Mouse (Mus musculus) neural tube, embryonic 15.5 days (tissue): ENCODE measurements around the gene Rad50. TPM values are rescaled to one million over a fixed set of nuclear protein-coding genes. Genes with fewer than 3 reads are reported as not detected.

ENCODE experiments used
- ATAC-seq: fragments of 200-750 bp; cut with Nextera tagmentation; 2 replicates; pipeline ENCODE4 v1.8.0; 2017; ENCODE audit warnings: mild to moderate bottlenecking, moderate TSS enrichment, moderate library complexity; ENCODE audit not compliant: low FRiP score
- H3K27ac ChIP-seq: fragments of 300-500 bp; sonication (generic); replicated peaks from 2 replicates; pipeline ENCODE4 v1.5.1; 2015; ENCODE audit warnings: mild to moderate bottlenecking, inconsistent platforms
- H3K27me3 ChIP-seq: fragments of 300-500 bp; sonication (generic); replicated peaks from 2 replicates; pipeline ENCODE4 v1.6.1; 2015; ENCODE audit warnings: inconsistent platforms
- H3K36me3 ChIP-seq: fragments of 300-500 bp; sonication (generic); 2 replicates; pipeline ENCODE4 v1.6.1; 2015; ENCODE audit warnings: inconsistent platforms
- H3K4me1 ChIP-seq: fragments of 300-500 bp; sonication (generic); 2 replicates; pipeline ENCODE4 v1.6.1; 2015; ENCODE audit warnings: inconsistent platforms
- H3K4me2 ChIP-seq: fragments of 300-500 bp; sonication (generic); 2 replicates; pipeline ENCODE4 v1.6.1; 2015; ENCODE audit warnings: inconsistent platforms, mild to moderate bottlenecking, moderate library complexity
- H3K4me3 ChIP-seq: fragments of 300-500 bp; sonication (generic); replicated peaks from 2 replicates; pipeline ENCODE4 v1.5.1; 2015; ENCODE audit warnings: mild to moderate bottlenecking, inconsistent platforms
- H3K9ac ChIP-seq: fragments of 300-500 bp; sonication (generic); replicated peaks from 2 replicates; pipeline ENCODE4 v1.6.1; 2015; ENCODE audit warnings: mild to moderate bottlenecking, inconsistent platforms
- H3K9me3 ChIP-seq: fragments of 300-500 bp; sonication (generic); replicated peaks from 2 replicates; pipeline ENCODE4 v1.6.1; 2016; ENCODE audit warnings: inconsistent platforms
- WGBS: fragments of 180-500 bp; shearing (Covaris S2); methylation state at CpG from one replicate; pipeline ENCODE4 v1.1.7; 2015; ENCODE audit warnings: mixed read lengths; 5-methylcytosine and 5-hydroxymethylcytosine counted together
- polyA plus RNA-seq: library from polyadenylated mRNA; unstranded; fragments of >200 nt; fragmentation: Nextera tagmentation; extraction: Ambion mirVana; gene quantifications from 2 replicates; pipeline ENCODE4 v1.2.1, GENCODE M21; 2015

Rad50 gene
- polyA plus RNA-seq, 1 experiment from 2014 or later: 12.1 TPM

GRCm38 (mm10) chr11:53615172-53615571, 91.9 kb downstream of the Rad50 start:
- whole genome bisulfite sequencing: 64% methylated on average over 6 of the region's 6 CpGs
- no peak overlapping the region for H3K9ac ChIP-seq
- no peak overlapping the region for H3K27ac ChIP-seq
- H3K4me3 ChIP-seq: no peak overlapping the region
- no peaks in the 10 kb centered on the region for H3K9me3 ChIP-seq
- H3K4me2 ChIP-seq: no peak overlapping the region
- no peaks in the 10 kb centered on the region for H3K27me3 ChIP-seq
- no peaks in the 10 kb centered on the region for H3K36me3 ChIP-seq
- no peaks in the 10 kb centered on the region for H3K4me1 ChIP-seq
- no peak for ATAC-seq

GRCm38 (mm10) chr11:53609672-53610071, 97.4 kb downstream of the Rad50 start:
- H3K36me3 ChIP-seq: no peaks in the 10 kb centered on the region
- H3K4me3 ChIP-seq: no peak overlapping the region
- no peaks in the 10 kb centered on the region for H3K27me3 ChIP-seq
- ATAC-seq: no peak
- WGBS: 90% methylated on average over 3 of the region's 3 CpGs
- peaks cover 6% of the 10 kb centered on the region; the same call in 1 of the 2 replicates for H3K4me1 ChIP-seq
- H3K27ac ChIP-seq: no peak overlapping the region
- no peak overlapping the region for H3K9ac ChIP-seq
- H3K4me2 ChIP-seq: no peak overlapping the region
- no peaks in the 10 kb centered on the region for H3K9me3 ChIP-seq

- no peaks in the 10 kb centered on the region for H3K9me3 ChIP-seq
- H3K4me1 ChIP-seq: peaks cover 6% of the 10 kb centered on the region; the same call in 1 of the 2 replicates
- H3K27me3 ChIP-seq: no peaks in the 10 kb centered on the region
- H3K4me2 ChIP-seq: no peak overlapping the region
- 84% methylated on average over 6 of the region's 6 CpGs for WGBS
- ATAC-seq: no peak
- no peak overlapping the region for H3K9ac ChIP-seq
- H3K4me3 ChIP-seq: no peak overlapping the region
- no peak overlapping the region for H3K27ac ChIP-seq
- peaks cover 3% of the 10 kb centered on the region; the same call in 1 of the 2 replicates for H3K36me3 ChIP-seq
These were observed 97.9 kb downstream of the Rad50 start for GRCm38 (mm10) chr11:53609231-53609630.

GRCm38 (mm10) chr11:53605609-53606008, 101.5 kb downstream of the Rad50 start:
- Histone ChIP-seq H3K4me2 (no peak overlapping the region), H3K4me3 (no peak overlapping the region), H3K4me1 (peaks cover 6% of the 10 kb centered on the region; the same call in 1 of the 2 replicates), H3K9me3 (no peaks in the 10 kb centered on the region), H3K36me3 (peaks cover 20% of the 10 kb centered on the region), H3K27ac (no peak overlapping the region), H3K9ac (no peak overlapping the region), H3K27me3 (no peaks in the 10 kb centered on the region)
- ATAC-seq: no peak
- 9% methylated on average over 12 of the region's 12 CpGs for WGBS

- peaks cover 25% of the 10 kb centered on the region for H3K36me3 ChIP-seq
- H3K4me3 ChIP-seq: no peak overlapping the region
- ATAC-seq: no peak
- H3K9me3 ChIP-seq: no peaks in the 10 kb centered on the region
- H3K27ac ChIP-seq: no peak overlapping the region
- WGBS: 96% methylated on average over 3 of the region's 3 CpGs
- H3K9ac ChIP-seq: no peak overlapping the region
- no peak overlapping the region for H3K4me2 ChIP-seq
- H3K4me1 ChIP-seq: peaks cover 6% of the 10 kb centered on the region; the same call in 1 of the 2 replicates
- H3K27me3 ChIP-seq: no peaks in the 10 kb centered on the region
These were observed 102.1 kb downstream of the Rad50 start for GRCm38 (mm10) chr11:53604983-53605382.

Other genes starting within 250 kb of the Rad50 start
- not detected in 2 replicates for gene Gm9837, start 236.8 kb downstream of the Rad50 start, polyA plus RNA-seq
- gene Gm9945, start 227.2 kb downstream of the Rad50 start, polyA plus RNA-seq: 0.27 TPM in 1 of 2 replicates, not detected in the other
- 1.4 and 1.6 TPM in 2 replicates for gene Sowaha, start 227.0 kb downstream of the Rad50 start, polyA plus RNA-seq
- 23.3 and 26.2 TPM in 2 replicates for gene Sept8, start 188.1 kb downstream of the Rad50 start, polyA plus RNA-seq
- gene Kif3a, start 139.9 kb downstream of the Rad50 start, polyA plus RNA-seq: 275 and 338 TPM in 2 replicates
- gene Il4, start 88.7 kb downstream of the Rad50 start, polyA plus RNA-seq: 5.0 and 5.4 TPM in 2 replicates
- gene Il13, start 72.6 kb downstream of the Rad50 start, polyA plus RNA-seq: 0.20 TPM in 1 of 2 replicates, not detected in the other
- 0.15 TPM in 1 of 2 replicates, not detected in the other for gene Il5, start 13.5 kb upstream of the Rad50 start, polyA plus RNA-seq
- 3.9 and 23.3 TPM in 2 replicates for gene Irf1, start 62.7 kb upstream of the Rad50 start, polyA plus RNA-seq
- gene Gm17334, start 65.9 kb upstream of the Rad50 start, polyA plus RNA-seq: 0.34 TPM in 1 of 2 replicates, not detected in the other
- 0.79 and 2.8 TPM in 2 replicates for gene Gm12216, start 151.9 kb upstream of the Rad50 start, polyA plus RNA-seq
- gene Slc22a5, start 184.3 kb upstream of the Rad50 start, polyA plus RNA-seq: 8.6 and 10.6 TPM in 2 replicates